ENCODE assay signal across 17 mouse cellular contexts in genomic region chr1:60803825-60804696, GRCm38 (mm10).
DNase-seq lines count a peak whose midpoint lies in the region; ATAC-seq and TF ChIP-seq lines count a peak whose summit lies in the region.
"Had no signal": no experiment of that assay in that cellular context is flagged by ENCODE, and none has a peak within 500 bp of the region (broad histone marks: within the 10 kb centered on the region; RNA-seq: fewer than 3 reads in every experiment).

No protein-coding gene starts in this region.

- H3K36me3 ChIP-seq in hindbrain, postnatal 0 days (ENCODE audit: insufficient read depth, low read length) = no peaks in the 10 kb centered on the region
- no peaks in the 10 kb centered on the region for H3K36me3 ChIP-seq in hindbrain, embryonic 12.5 days
- H3K36me3 ChIP-seq in CH12.LX (replicated peaks in 1 of 2; ENCODE audit: control insufficient read depth in 1 of 2, insufficient read depth in 1 of 2, low read length in 1 of 2) = peaks cover 0 to 2% of the 10 kb centered on the region in 2 experiments
- H3K36me3 ChIP-seq in heart, embryonic 10.5 days = no peaks in the 10 kb centered on the region
- H3K36me3 ChIP-seq: embryonic facial prominence, embryonic 12.5 days; neural tube, embryonic 13.5 days had no signal

- TF ChIP-seq POLR2A in CH12.LX (IDR thresholded peaks at IDR 0.05; ENCODE audit: low read depth, low read length) = no peak
- no peak for TF ChIP-seq POLR2A in brain, embryonic 14.5 days (IDR thresholded peaks at IDR 0.05; ENCODE audit: borderline replicate concordance, extremely low read depth, insufficient read depth, insufficient read length, poor library complexity, severe bottlenecking)

- H3K4me1 ChIP-seq in hindbrain, postnatal 0 days (ENCODE audit: insufficient read depth, low read length) = no peaks in the 10 kb centered on the region
- H3K4me1 ChIP-seq in hindbrain, embryonic 12.5 days = no peaks in the 10 kb centered on the region
- peaks cover 33 to 74% of the 10 kb centered on the region in 2 experiments for H3K4me1 ChIP-seq in CH12.LX (ENCODE audit: control insufficient read depth in 1 of 2, insufficient read depth in 2 of 2)
- peaks cover 5% of the 10 kb centered on the region; the same call in 1 of the 2 replicates for H3K4me1 ChIP-seq in heart, embryonic 10.5 days
- H3K4me1 ChIP-seq: embryonic facial prominence, embryonic 12.5 days; neural tube, embryonic 13.5 days had no signal

- in situ Hi-C loops in CH12.LX (cut with MboI; ENCODE audit: low pct_ligation_motif_present, low pct_unique_long_range_greater_than_20kb, low sequenced_read_pairs) = loop anchor here (25.0 kb wide), 1 partner anchor 242 kb away; the partner anchor contains the start of gene Raph1

- peak; percentile 38 for DNase-seq in hindbrain, postnatal 0 days (ENCODE audit: low spot score)
- no peak for DNase-seq in CH12.LX (ENCODE audit: extremely low read depth)
- peak; percentile 51 for DNase-seq in brain, embryonic 14.5 days (ENCODE audit: low read depth)
- DNase-seq in retina, embryonic 14.5 days (ENCODE audit: low spot score) = no peak
- DNase-seq in heart, embryonic 10.5 days (ENCODE audit: low spot score) = no peak
- DNase-seq: cerebellum, adult 11 months; kidney, adult 2 months; kidney, postnatal 14 days; liver; lung, adult 2 months; retina, postnatal 1 day; right cerebral cortex, postnatal 4 days; thymus, postnatal 36 days had no signal

- no peak for TF ChIP-seq CTCF in hindbrain, postnatal 0 days (IDR thresholded peaks at IDR 0.05; ENCODE audit: low read depth)
- TF ChIP-seq CTCF in CH12.LX (conservative IDR thresholded peaks at IDR 0.05 in 1 of 2, IDR thresholded peaks at IDR 0.05 in 1 of 2; ENCODE audit: low read depth in 2 of 2, low read length in 2 of 2) = no peak
- TF ChIP-seq CTCF in brain, embryonic 14.5 days (IDR thresholded peaks at IDR 0.05; ENCODE audit: borderline replicate concordance, extremely low read depth, insufficient read depth, insufficient read length) = no peak

- no peaks in the 10 kb centered on the region for H3K27me3 ChIP-seq in hindbrain, postnatal 0 days (ENCODE audit: insufficient read depth, low read length)
- no peaks in the 10 kb centered on the region for H3K27me3 ChIP-seq in hindbrain, embryonic 12.5 days
- H3K27me3 ChIP-seq in CH12.LX (replicated peaks) = no peaks in the 10 kb centered on the region
- no peaks in the 10 kb centered on the region for H3K27me3 ChIP-seq in heart, embryonic 10.5 days (ENCODE audit: insufficient read depth, poor library complexity, severe bottlenecking)
- H3K27me3 ChIP-seq: embryonic facial prominence, embryonic 12.5 days; neural tube, embryonic 13.5 days had no signal

- H3K9ac ChIP-seq in hindbrain, postnatal 0 days (replicated peaks; ENCODE audit: low read length) = no peak overlapping the region
- no peak overlapping the region for H3K9ac ChIP-seq in hindbrain, embryonic 12.5 days
- no peak overlapping the region for H3K9ac ChIP-seq in CH12.LX (ENCODE audit: insufficient read depth, low read depth)
- H3K9ac ChIP-seq: embryonic facial prominence, embryonic 12.5 days; neural tube, embryonic 13.5 days had no signal

- no peak for TF ChIP-seq RAD21 in CH12.LX (IDR thresholded peaks at IDR 0.05; ENCODE audit: low read depth, low read length)

- no peak overlapping the region for H3K4me3 ChIP-seq in hindbrain, postnatal 0 days (ENCODE audit: low read length)
- no peak overlapping the region for H3K4me3 ChIP-seq in hindbrain, embryonic 12.5 days
- no peak overlapping the region for H3K4me3 ChIP-seq in CH12.LX (replicated peaks in 1 of 3; ENCODE audit: low read depth in 2 of 3, low read length in 2 of 3, poor library complexity in 1 of 3)
- H3K4me3 ChIP-seq in heart, embryonic 10.5 days = no peak overlapping the region
- H3K4me3 ChIP-seq: embryonic facial prominence, embryonic 12.5 days; neural tube, embryonic 13.5 days had no signal

- TF ChIP-seq EP300 in CH12.LX (IDR thresholded peaks at IDR 0.05; ENCODE audit: low read length) = 0 out of 2 replicates have a peak, but pooled peaks have one; percentile 27

- no peak for ATAC-seq in hindbrain, postnatal 0 days
- ATAC-seq in hindbrain, embryonic 12.5 days (ENCODE audit: low FRiP score) = no peak
- peak; percentile 72 for ATAC-seq in megakaryocyte, adult 5-6 weeks (ENCODE audit: poor library complexity, severe bottlenecking)

- 58% methylated on average over 6 of the region's 6 CpGs for WGBS in hindbrain, postnatal 0 days
- 92% methylated on average over 6 of the region's 6 CpGs for WGBS in hindbrain, embryonic 12.5 days
- WGBS in heart, embryonic 10.5 days = 85% methylated on average over 6 of the region's 6 CpGs

- dilution Hi-C loops in CH12.LX (cut with MboI; ENCODE audit: extremely low pct_ligation_motif_present, extremely low pct_unique_long_range_greater_than_20kb, low sequenced_read_pairs) = no loop called here

- peaks cover 17% of the 10 kb centered on the region for H3K79me2 ChIP-seq in CH12.LX (replicated peaks; ENCODE audit: control insufficient read depth, extremely low read depth, insufficient read depth, poor library complexity, severe bottlenecking)

- no peak overlapping the region for H3K27ac ChIP-seq in hindbrain, postnatal 0 days
- H3K27ac ChIP-seq in hindbrain, embryonic 12.5 days = no peak overlapping the region
- peak overlapping the region; percentile 99 for H3K27ac ChIP-seq in CH12.LX (ENCODE audit: insufficient read depth, low read depth)
- H3K27ac ChIP-seq in heart, embryonic 10.5 days = no peak overlapping the region
- H3K27ac ChIP-seq: embryonic facial prominence, embryonic 12.5 days; neural tube, embryonic 13.5 days had no signal

- H3K4me2 ChIP-seq in hindbrain, postnatal 0 days (ENCODE audit: low read depth, low read length) = no peak overlapping the region
- no peak overlapping the region for H3K4me2 ChIP-seq in hindbrain, embryonic 12.5 days (replicated peaks)
- H3K4me2 ChIP-seq in CH12.LX (ENCODE audit: insufficient read depth, low read depth, poor library complexity, severe bottlenecking) = no peak overlapping the region
- H3K4me2 ChIP-seq: embryonic facial prominence, embryonic 12.5 days; neural tube, embryonic 13.5 days had no signal

- H3K9me3 ChIP-seq in hindbrain, postnatal 0 days (ENCODE audit: low read length) = no peaks in the 10 kb centered on the region
- no peaks in the 10 kb centered on the region for H3K9me3 ChIP-seq in hindbrain, embryonic 12.5 days (replicated peaks)
- no peaks in the 10 kb centered on the region for H3K9me3 ChIP-seq in CH12.LX (replicated peaks; ENCODE audit: low read length)
- no peaks in the 10 kb centered on the region for H3K9me3 ChIP-seq in heart, embryonic 10.5 days
- H3K9me3 ChIP-seq: embryonic facial prominence, embryonic 12.5 days; neural tube, embryonic 13.5 days had no signal

TF ChIP-seq in CH12.LX, 34 proteins besides CTCF, POLR2A, EP300 and RAD21:
- 0 out of 2 replicates have a peak, but pooled peaks have one; percentile 58 for TF ChIP-seq CHD1 (IDR thresholded peaks at IDR 0.05; ENCODE audit: low read depth, low read length)
- 0 out of 2 replicates have a peak, but pooled peaks have one; percentile 13 for TF ChIP-seq BHLHE40 (IDR thresholded peaks at IDR 0.05; ENCODE audit: low read depth, low read length)
- TF ChIP-seq E2F4 (IDR thresholded peaks at IDR 0.05; ENCODE audit: insufficient replicate concordance, low read depth, low read length) = no peak

Comparison
In these comparisons a context has a peak if more than half of its experiments do, and no peak if none do; other contexts are left out.
1. DNase-seq: peak in hindbrain, postnatal 0 days (single experiment) and brain, embryonic 14.5 days (single experiment); none in CH12.LX (single experiment), retina, embryonic 14.5 days (single experiment) and heart, embryonic 10.5 days (single experiment).